Mouse (Mus musculus): ENCODE results near the gene Eif4g3.
A peak's percentile ranks its signal among the peaks of the same experiment; 100 is the strongest.
"Not testable (repeated sequence)": the region's sequence is repeated elsewhere in the genome, so short reads cannot be mapped to it uniquely, and the experiment has no call there.

Eif4g3 gene

DNA sequence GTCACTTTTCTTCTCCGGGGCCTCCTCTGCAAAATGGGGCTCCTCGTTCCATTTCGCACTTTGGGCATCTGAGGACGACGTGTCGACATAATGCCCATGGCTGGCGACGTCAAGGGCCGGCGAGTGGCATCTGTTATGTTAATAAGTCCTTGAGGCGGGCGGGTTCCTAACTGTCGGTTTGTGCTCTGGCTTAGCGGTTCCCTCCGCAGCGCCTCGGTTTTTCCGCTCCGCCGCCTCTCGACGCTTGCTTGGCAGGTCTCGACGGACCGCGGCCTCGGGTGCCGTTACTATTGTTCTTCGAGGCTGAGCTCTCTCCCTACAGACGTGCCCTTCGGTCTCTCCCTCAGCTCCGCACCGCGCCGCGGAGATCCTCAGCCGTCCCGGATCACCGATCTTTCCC is at the start of gene Eif4g3:
TSS of gene Eif4g3 (plus strand) at position 133 of the 400 bp plus-strand sequence.
- no peak for DNase-seq

DNA sequence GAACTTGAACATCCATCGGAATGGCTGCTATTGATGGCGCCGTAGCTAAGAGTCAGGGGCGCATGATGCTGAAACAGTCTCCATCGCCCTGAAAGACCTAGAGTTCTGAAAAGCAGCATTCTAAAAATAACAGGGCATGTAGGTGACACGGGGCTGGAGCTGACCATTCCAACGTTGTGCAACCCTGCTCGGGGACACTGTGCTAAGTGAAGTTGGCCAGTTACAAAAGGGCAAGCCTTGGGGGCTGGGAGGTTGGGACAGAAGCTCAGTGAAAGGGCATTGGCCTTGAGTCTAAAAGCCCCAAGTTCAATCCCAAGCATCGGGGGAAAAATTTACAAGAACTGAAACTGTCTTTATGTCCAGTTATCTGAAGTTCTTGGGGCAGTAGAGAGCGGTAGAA is 49.3 kb upstream of the Eif4g3 start:
- DNase-seq: no peak

DNA sequence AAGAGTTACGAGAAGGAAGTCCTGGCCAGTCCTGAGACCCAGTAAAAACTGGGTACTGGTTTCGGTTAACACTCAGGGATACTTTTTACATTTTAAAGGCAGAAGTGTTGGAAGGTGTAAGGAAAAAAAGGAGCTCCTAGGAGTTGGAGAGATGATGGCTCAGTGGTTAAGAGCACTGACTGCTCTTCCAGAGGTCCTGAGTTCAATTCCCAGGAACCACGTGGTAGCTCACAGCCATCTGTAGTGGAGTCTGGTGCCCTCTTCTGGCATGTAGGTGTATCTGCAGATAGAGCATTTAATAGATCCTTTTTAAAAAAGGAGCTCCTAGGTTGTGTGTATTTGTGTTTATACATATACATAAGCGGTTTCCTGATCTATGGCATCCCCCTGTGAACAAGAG is 47.4 kb upstream of the Eif4g3 start:
- no peak for DNase-seq

DNA sequence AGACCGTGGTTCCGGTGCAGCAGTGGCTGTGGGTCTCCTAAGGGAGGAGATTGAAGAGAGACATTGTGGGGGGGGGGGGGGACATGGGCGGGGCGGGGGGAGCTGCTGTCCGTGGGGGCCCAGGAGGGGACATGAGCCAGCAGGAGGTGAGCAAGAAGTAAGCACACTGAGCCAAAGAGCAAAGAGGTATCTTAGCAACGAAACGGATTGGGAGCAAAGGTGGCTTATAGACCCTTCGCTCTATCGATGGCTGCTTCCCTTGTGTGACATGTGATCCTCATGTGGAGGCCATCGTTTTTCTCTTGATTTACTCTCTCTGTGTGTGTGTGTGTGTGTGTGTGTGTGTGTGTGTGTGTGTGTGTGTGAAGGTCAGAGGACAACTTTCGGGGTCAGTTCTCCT is 46.4 kb upstream of the Eif4g3 start:
- DNase-seq: no peak

DNA sequence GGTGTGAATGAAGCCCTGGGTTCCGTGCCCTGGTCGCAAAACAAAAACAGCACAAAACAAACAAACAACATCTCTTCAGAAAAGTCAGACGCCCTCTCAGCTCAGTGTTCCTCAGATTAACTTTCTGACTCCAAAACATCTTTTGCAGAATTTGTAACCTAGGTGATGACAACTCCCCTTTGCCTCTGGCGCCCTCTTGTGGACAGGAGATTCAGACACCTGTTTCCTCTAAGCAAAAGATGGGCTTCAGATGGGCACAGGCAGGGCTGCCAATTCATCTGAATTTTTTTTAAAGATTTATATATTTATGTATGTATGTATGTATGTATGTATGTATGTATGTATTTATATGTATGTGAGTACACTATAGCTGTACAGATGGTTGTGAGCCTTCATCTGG is 40.0 kb upstream of the Eif4g3 start:
- DNase-seq: peak; percentile 79

DNA sequence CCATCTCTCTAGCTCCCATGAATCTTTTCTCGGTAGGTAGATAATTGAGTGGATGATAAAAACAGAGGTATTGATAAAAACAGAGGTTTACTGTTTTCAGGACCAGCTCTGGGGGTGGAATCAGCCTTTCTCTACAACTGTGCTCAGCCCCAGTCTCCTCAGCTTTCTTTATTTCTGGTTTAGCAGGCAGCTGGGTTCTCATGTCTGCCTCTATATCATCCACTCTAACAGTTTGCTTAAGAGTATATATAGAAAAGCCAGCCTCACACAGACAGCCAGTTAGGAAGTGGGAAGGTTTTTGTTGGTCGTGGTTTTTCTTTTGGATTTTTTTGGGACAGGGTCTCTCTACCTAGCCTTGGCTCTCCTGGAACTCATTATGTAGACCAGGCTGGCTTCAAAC is 38.6 kb upstream of the Eif4g3 start:
- no peak for DNase-seq

DNA sequence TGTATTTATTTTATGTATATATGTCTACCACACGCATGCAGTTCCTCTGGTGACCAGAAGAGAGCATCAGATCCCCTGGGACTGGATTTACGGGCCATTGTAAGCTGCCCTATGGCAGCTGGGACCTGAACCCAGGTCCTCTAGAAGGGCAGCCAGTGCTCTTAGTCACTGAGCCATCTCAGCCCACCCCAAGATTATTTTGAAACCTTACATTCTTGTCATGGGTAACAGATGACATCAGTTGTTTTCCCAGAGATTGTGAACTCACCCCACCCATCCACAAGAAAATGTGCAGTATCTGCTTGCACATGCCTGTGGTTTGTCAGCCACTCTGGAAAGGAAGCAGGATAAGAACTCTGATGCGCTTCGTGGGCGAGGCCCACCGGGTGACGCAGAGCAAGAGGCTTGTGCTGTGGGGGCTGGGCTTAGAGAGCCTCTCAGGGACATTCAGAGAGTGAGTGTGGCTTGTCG is 37.9 kb upstream of the Eif4g3 start:
- peak; percentile 16 for DNase-seq

DNA sequence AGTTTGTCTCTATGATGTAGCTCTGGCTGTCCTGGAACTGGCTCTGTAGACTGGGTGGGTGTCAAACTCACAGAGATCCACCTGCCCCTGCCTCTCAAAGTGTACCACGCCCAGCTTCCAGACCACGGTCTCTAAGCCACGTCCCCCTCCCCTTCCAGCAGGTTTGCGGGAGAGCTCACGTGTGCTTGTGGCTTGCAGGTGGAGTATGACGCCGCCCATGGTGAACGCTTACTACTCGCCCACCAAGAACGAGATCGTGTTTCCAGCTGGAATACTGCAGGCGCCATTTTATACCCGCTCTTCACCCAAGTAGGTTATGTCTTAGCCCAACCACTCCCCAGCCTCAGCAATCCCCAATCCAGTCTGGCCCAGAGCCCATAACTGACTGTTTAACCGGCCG is 36.6 kb upstream of the Eif4g3 start:
- no peak for DNase-seq

DNA sequence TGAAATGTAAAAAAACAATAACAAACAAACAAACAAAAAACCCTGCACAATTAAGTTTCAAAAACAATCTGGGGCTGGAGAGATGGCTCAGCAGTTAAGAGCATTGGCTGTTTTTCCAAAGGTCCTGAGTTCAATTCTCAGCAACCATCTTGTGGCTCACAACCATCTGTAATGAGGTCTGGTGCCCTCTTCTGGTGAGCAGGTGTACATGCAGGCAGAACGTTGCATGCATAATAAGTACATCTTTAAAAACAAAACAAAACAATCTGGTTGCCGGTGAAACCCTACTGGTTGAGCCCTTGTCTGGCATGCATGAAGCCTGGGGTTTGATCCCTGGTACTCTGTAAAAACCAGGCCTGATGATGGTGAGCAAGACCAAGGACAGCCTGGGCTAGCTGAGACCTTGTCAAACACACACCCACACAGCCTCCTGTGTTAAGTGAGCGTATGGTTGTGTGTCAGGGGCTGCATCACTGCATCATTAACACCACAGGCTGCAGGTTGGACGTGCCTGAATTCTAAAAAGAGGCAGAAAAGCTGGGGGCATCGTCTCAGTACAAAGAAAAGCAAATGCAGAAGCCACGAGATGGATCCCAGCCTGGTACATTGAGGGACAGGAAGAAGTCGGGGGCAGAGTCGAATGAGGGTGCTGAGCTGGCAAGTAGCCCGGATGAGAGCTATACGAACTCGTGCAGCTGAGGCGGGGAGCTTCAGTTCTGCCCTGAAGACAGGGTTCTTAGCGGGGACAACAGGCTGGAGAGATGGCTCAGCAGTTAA is 32.7 kb upstream of the Eif4g3 start:
- DNase-seq: no peak

DNA sequence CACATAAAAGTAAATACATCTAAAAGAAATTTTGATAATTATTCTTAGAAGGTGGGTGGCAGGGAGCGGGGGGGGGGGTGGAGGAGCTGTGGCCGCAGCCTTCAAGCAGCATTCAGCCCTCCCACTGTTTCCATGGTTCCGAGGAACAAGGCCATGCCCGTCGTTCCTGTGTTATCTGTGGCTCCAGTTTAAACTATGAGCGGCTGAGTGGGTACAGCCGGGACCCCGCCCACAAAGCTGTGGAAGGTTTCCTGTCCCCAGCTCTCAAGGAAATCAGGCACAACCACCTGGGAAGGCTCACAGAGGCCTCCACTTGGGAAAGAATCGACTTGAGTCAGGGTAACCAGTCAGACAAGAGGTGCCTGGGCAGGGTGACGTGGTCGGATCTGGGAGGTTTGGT is 32.1 kb upstream of the Eif4g3 start:
- DNase-seq: no peak

DNA sequence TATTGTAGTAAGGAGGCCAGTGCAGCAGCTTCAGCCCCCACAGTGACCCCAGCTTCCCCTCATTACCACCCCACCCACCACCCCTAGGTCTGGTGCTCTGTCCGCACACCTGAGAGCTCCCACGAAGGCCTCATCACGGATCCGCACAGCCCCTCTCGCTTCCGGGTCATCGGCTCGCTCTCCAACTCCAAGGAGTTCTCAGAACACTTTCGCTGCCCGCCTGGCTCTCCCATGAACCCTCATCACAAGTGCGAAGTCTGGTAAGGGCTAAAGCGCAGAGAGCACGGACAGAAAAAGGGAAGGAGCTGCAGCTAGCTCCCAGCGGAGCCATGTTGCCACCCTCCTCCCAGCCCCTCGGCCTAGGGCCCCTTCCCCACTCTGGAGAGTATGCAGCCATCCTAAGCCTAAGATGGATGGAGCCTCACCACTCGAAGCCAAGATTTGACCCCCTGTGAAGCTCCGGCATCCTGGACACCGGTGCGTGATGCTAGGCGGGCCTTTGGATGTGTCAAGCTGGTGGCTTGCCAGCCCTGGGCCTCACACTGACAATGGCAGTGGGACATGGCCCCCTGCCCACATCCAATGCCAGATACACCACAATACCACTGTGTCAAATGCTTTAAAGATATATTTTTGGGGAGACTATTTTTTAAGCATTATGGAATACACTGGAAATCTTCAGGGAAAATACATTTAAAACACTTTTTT is 30.0 kb upstream of the Eif4g3 start:
- no peak for DNase-seq

DNA sequence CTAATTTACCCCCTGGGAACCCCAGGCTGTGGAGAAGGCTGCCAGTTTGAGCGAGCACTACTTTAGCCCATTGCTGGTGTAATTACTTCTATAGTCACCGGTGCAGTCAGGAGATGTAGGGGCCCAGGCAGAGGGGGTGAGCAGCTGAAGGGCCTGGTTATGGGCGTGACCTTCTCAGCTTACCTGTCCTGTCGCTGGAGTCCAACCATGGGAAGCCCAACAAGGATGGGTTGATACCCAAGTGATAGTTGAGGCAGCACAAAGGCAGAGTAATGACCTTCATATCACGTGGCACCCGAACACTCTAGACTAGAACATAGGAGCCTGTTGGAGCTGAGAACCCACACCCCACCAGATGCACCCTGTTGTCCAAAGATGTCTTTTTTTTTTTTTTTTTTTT is 29.4 kb upstream of the Eif4g3 start:
- DNase-seq: no peak

DNA sequence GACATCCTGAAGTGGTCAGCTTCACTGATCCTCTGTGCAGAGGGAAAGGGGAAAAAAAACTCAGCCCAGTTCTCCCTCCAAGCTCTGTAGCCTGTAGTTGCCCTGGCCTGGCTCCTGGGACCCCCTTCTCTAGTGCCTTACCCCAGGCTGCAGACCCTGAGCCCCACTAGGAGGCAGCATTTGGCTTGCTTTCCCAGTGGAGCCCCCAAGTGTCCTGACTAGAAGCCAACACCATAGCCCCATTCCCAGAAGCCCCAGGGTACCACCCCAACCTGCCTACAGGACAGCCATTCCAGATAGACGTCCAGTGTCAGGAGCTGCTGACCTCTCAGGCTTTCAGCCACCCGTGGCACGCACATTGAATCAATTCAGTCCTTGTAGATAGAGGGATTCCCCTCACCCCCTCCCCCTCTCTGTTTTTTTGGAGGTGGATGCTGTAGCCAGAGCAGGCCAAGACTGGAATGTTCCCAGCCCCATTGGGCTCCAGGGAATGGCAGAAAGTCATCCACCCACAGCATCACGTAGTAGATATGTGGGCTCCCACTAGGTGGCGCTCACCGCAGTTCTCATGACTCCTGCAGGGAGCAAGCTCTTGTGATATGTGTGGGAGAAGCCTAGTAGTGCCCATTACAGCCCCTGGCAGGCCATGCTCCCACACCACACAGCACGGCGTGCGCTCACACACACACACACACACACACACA is 28.8 kb upstream of the Eif4g3 start:
- peak; percentile 85 for DNase-seq

DNA sequence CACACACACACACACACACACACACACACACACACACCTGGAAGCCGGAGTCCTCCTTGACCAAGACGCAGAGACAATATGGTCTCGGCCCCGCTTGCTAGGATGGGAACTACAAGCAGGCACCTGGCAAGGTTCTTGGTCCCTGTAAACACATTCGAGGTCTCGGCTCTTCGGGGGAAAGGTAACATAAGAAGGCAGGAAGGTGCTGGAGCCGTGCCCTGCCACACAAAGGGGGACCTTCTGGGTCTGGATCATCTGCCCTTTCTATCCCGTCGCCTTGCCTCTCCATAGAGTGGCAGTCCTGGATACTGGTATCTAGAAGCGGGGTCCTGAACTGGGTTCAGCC is 28.3 kb upstream of the Eif4g3 start:
- DNase-seq: no peak

DNA sequence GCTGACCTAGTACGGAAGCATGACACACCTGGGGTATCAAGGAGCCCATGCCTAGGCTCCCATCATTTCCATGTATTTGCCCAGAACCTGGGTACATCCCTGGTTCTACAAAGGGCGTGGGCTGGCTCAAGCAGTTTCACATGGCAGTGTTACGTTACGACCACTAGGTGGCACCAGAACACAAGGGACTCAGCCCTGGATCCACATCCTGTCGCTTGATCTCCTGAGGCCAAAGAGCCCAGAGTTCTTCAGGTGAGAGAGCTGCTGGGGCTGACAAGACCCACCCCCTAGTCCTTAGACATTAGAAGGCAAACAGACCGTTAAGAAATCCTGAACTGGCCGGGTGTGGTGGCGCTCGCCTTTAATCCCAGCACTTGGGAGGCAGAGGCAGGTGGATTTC is 24.6 kb upstream of the Eif4g3 start:
- peak; percentile 78 for DNase-seq

DNA sequence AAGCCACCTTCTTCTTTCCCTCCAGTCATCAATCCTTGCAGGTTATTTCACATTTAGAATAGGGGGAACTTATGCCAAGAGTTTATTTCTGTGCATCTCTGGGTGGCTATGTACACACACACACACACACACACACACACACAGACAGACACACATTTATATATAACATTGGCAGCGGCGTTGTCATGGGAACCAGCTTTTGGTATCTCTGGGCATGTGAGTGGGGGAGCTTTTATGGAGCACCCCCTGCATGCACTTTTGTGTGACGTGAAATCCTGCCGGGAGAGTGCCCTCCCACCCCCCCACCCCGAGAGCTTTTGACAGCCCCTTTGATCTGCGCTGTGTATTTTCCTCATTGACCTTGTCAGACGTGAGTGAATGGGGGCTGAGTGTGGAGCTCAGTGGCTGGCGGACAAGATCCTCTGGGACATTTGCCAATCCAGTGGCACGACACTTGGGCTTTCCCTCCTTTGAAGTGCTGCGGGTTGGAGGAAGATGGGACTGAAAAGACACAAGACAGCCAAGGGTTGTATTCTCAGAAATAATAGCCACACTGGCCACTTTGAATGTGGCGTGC is 22.1 kb upstream of the Eif4g3 start:
- not testable (repeated sequence) for DNase-seq

DNA sequence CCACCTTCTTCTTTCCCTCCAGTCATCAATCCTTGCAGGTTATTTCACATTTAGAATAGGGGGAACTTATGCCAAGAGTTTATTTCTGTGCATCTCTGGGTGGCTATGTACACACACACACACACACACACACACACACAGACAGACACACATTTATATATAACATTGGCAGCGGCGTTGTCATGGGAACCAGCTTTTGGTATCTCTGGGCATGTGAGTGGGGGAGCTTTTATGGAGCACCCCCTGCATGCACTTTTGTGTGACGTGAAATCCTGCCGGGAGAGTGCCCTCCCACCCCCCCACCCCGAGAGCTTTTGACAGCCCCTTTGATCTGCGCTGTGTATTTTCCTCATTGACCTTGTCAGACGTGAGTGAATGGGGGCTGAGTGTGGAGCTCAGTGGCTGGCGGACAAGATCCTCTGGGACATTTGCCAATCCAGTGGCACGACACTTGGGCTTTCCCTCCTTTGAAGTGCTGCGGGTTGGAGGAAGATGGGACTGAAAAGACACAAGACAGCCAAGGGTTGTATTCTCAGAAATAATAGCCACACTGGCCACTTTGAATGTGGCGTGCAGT is 17.9 kb upstream of the Eif4g3 start:
- DNase-seq: not testable (repeated sequence)

DNA sequence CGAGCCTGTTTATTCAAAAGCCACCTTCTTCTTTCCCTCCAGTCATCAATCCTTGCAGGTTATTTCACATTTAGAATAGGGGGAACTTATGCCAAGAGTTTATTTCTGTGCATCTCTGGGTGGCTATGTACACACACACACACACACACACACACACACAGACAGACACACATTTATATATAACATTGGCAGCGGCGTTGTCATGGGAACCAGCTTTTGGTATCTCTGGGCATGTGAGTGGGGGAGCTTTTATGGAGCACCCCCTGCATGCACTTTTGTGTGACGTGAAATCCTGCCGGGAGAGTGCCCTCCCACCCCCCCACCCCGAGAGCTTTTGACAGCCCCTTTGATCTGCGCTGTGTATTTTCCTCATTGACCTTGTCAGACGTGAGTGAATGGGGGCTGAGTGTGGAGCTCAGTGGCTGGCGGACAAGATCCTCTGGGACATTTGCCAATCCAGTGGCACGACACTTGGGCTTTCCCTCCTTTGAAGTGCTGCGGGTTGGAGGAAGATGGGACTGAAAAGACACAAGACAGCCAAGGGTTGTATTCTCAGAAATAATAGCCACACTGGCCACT is 13.7 kb upstream of the Eif4g3 start:
- not testable (repeated sequence) for DNase-seq

DNA sequence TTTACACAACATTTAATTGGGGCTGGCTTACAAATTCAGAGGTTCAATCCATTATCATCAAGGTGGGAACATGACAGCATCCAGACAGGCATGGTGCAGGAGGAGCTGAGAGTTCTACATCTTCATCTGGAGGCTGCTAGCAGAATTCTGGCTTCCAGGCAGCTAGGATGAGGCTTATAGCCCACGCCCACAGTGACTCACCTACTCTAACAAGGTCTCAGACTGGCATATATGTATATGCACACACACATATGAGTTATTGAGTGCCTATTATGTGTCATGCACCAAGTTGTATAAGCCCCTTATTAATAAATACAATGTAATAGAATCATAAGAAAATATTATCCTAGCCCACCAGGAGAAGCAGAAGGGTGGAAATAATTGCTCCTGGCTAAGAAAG is 10.0 kb upstream of the Eif4g3 start:
- DNase-seq: no peak

DNA sequence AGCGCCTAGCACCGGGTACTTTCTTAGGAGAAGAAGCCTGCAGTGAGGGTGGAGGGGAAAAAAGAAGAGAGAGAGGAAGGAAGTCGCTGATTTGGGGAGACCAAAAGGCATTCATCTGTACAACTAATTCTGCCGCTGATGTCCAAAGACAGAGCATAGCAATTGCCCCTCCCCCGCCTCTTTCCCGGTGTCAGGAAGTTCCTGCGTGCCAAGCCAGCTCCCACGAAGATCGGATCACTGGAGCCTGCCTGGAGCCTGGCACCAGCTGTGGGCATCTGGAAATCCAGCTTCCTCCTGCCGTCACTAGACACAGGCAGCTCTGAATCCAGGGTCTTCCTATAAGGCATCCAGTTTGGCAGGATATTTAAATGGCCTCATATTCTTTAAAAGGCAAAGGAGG is 8.6 kb upstream of the Eif4g3 start:
- peak; percentile 50 for DNase-seq

DNA sequence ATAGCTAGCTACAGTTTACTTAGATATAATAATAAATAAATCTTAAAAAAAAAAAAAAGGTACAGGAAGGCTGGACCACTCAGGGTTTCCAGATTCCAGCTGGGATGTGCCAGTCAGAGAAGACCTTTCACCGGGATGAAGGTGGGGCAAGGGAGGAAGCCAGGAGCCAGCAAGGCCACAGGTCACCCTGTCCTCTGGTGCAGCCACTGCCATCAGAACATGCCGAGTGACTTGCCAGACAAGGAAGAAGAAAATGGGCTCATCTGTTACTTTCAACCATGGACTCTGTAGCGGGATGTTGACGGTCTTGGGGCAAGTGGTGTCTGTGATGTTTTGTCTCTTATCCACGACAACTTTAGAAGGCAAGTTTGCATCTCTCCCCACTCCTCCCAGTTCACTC is 8.1 kb upstream of the Eif4g3 start:
- DNase-seq: no peak

DNA sequence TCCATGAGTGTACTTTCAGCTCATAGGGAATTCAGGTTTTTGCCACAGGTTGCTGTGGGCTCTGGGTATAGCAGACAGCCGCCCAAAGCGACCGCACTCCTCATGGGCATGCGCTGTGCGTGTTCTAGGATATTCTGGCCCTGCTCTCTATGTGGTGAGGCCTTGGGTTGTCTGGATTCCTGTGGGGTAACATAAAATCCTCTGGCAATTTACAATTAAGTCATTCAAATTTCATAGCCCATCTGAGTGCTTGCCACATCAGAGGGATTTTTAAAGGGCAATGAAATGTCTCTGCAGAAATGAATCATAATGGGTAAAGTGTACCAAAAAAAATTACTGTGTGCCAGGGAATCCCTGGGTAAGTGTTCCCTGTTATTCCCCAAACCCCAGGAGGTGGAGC is 3.4 kb upstream of the Eif4g3 start:
- no peak for DNase-seq

DNA sequence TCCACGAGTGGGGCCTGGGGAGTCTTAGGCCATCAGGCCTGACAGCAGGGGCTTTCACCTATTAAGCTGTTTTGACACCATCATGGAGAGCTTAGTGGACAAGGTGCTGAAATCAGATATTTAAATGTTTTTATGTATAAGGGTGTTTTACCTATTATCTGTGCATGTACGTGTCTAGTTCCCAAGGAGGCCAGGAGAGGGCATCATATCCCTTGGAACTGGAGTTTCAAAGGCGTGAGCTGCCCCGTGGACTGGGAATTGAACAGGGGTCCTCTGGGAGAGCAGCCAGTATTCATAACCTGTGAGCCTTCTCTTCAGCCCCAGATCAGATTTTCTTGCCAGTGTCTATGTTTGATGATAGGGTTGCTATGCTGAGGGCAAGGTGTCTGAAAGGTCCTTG is 2.4 kb upstream of the Eif4g3 start:
- no peak for DNase-seq

Measured in kidney, adult 18-20 months (tissue).